Mouse (Mus musculus) kidney, postnatal 10 days (tissue): Measurements from ENCODE around the gene Ccdc93.

ENCODE experiments used
- DNase-seq: peaks from one replicate; pipeline ENCODE4 v3.0.0; 2021; ENCODE audit warnings: mixed read lengths

Ccdc93 gene

GRCm38 (mm10) chr1:121527600-121528398, 97.0 kb downstream of the Ccdc93 start:
- no peak for DNase-seq

GRCm38 (mm10) chr1:121528399-121528720, 97.5 kb downstream of the Ccdc93 start, which contains the start of gene Htr5b:
Htr5b (minus strand) TSS chr1:121528465.
- peak; percentile 20 for DNase-seq

GRCm38 (mm10) chr1:121529286-121529685, 98.4 kb downstream of the Ccdc93 start:
- no peak for DNase-seq

- DNase-seq, result no peak
Measured at GRCm38 (mm10) chr1:121531439-121531838, 100.6 kb downstream of the Ccdc93 start.

- no peak for DNase-seq
Measured at GRCm38 (mm10) chr1:121540361-121540760, 109.5 kb downstream of the Ccdc93 start.

GRCm38 (mm10) chr1:121546844-121547243, 116.0 kb downstream of the Ccdc93 start:
- DNase-seq, result no peak

- no peak for DNase-seq
Measured at GRCm38 (mm10) chr1:121548667-121549066, 117.8 kb downstream of the Ccdc93 start.

GRCm38 (mm10) chr1:121549456-121549855, 118.6 kb downstream of the Ccdc93 start:
- DNase-seq, result no peak

- no peak for DNase-seq
Measured at GRCm38 (mm10) chr1:121550801-121551456, 120.1 kb downstream of the Ccdc93 start.

GRCm38 (mm10) chr1:121551457-121551835, 120.6 kb downstream of the Ccdc93 start:
- DNase-seq, result no peak
